Mouse (Mus musculus) monocyte, adult 59 days (primary cell): ENCODE measurements around the gene Pold4. TPM values are rescaled to one million over a fixed set of nuclear protein-coding genes. Genes with fewer than 3 reads are reported as not detected.

ENCODE experiments used
- total RNA-seq, 2 experiments: library from RNA; stranded (reverse); gene quantifications; one replicate each; pipeline ENCODE4 v1.2.4; 2023

Gene Pold4
- 100 to 1,000 TPM; 108 to 115 TPM for total RNA-seq

DNA sequence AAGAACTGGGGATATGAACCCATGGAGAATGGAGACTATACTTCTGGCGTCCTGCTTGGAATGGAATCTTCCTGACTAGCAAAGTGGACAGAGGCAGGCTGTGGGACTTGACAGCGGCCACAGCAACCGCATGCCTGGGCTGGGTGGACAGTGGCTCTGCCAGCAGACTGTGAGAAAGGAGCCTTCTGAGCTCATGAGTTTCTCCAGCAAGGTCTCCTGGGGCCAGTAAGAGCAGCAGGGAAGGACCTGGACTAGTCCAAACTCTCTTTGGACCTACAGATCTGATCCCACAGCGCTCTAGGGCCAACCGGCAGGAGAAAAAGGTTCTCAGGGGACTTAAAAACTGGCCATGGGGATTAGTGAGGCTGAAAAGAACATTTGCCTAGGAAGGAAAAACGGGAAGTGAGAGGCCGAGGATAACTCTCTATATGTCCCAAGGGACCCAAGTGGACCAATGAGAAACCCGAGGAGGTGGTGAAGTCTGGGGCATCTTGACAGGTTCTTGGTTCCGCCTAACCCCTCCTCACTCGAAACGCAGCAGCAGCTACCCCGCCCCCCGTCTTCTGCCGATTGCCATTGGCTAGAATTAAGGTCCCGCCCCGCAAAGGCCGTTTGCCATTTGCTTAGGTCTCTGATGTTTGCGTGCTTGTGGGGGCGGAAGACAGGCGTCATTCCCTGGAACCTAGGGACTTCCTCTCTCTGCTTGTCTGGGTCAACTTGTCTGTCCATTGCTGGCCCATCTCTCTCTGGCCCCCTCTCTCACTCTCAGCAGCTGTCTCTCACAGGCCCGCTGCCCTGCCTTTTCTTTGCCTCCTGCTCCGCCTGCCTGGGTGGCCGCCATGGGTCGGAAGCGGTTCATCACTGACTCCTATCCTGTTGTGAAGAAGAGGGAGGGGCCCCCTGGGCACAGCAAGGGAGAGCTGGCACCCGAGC lies at the start of gene Pold4:
TSS of gene Pold4 (plus strand) at position 647 of the 933 bp plus-strand sequence.

DNA sequence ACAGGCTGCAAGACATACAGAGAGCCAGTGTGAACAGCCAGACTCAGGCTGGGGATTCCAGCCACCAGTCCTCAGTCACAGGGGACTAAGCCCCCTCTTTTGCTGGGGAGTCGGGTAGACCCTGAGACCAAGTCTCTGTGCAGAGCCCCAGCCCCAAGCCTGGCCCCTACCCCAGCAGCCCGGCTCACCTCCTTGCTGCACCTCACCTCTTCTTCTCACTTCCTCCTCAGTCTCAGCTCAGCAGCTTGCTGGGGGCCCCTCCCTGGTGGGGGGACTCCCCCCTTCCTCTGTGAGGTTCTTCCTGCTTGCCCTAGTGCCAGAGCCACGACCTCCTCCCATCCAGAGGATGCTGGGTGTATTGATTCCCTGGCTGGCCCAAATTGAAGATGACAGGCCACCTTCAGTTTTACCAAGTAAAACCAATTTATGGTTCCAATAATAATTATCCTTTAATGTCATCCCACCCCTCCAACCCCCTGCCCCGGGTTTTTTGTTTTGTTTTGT lies 40.8 kb upstream of the Pold4 start, which contains the start of gene Tbc1d10c:
TSS of gene Tbc1d10c (minus strand) at position 454 of the 504 bp plus-strand sequence.

DNA sequence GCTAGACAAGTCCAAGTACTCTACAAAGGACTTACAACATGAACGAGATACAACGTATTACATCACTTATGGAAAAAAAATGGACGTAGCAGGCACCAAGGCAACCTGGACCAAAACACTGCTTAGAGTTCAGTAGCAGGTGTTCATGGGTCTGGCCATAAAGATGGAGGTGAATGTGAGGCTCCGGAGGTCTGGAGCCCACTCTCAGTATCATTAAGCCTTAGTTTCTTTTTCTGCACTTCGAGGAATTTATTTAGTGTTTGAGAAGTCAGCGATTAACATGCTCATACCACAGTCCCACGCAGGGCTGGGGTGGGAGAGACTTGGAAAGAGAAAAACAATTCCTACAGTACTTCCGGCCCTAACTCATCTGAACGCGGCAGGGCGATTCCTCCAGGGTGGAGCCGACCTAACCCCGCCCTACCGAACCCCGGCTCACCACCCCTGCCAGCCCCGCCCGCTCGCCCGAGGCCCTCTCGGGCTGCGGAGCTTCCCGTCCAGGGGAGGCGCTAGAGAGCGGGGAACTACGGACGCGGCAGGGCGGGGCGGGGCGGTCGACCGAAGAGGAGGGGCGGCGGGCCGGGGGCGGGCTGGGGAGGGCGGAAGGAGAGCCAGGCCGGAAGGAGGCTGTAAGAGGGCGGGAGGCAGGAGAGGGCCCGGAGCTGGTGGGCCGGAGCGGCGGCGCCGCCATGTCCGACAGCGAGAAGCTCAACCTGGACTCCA lies 40.0 kb upstream of the Pold4 start, which contains the start of gene Ppp1ca:
TSS of gene Ppp1ca (plus strand) at position 538 of the 723 bp plus-strand sequence.

DNA sequence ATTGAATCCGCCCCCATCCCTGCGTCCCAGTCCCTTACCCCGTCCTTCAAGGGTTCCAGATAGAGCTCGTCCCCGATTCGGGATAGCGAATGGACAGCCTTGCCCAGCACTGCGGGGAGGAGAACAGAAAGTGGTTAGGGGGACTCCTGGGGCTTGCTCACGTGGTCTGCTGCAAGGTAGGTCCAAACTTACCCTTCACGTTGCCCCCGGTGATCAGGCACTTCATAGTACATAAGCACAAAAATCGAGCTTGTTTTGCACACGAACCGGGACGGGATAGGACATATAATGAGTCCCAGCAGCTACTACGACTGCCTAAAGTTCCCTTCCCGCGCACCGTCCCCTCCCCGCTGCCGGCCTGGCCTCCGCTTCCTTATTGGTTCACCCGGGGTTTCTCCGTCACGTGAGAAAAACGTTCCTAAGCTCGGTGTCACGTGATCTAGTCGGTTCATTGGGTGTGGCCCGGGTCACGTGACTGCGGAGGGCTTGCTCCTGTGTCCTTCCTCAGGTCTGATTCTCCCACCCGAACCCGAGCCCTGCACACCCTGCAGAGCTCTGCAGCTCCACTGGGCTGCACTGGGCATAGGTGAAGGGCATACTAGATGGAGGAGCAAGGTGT lies 30.3 kb upstream of the Pold4 start, which contains the start of gene Rad9a:
TSS of gene Rad9a (minus strand) at position 372 of the 619 bp plus-strand sequence.

DNA sequence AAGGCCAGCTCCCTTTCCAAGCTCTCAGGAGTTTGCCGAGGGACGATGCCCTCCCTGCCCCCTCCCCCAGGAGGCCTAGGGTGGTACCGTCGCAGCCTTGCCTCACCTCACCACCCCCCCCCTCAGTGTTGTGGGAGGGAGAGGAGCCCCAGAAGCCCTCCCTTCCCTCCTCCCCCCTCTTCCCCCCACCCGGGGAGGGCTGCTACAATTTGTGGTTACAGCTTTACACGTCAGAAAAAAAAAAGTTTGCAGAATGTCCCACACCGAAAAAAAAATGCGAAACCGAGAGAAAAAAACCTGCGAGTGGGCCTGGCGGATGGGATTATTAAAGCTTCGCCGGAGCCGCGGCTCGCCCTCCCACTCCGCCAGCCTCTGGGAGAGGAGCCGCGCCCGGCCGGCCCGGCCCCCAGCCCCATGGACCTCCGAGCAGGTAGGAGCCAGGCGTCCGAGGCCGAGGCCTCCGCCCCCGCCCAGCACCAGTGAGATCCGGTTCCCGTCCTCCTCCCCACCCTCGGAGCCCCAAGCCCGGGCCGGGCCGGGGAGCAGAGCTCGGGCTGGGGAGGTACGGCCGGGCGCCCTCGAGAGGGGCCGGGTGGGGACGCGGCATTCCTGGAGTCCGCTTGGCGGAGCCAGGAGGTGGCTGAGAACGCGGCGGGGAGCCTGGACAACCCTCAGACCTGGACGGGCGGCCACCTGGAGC lies 17.5 kb upstream of the Pold4 start, which contains the start of the genes Clcf1 and AC109138.7:
TSS of gene Clcf1 (plus strand) at position 168 of the 700 bp plus-strand sequence.
TSS of gene AC109138.7 (plus strand) at position 287 of the 700 bp plus-strand sequence.

DNA sequence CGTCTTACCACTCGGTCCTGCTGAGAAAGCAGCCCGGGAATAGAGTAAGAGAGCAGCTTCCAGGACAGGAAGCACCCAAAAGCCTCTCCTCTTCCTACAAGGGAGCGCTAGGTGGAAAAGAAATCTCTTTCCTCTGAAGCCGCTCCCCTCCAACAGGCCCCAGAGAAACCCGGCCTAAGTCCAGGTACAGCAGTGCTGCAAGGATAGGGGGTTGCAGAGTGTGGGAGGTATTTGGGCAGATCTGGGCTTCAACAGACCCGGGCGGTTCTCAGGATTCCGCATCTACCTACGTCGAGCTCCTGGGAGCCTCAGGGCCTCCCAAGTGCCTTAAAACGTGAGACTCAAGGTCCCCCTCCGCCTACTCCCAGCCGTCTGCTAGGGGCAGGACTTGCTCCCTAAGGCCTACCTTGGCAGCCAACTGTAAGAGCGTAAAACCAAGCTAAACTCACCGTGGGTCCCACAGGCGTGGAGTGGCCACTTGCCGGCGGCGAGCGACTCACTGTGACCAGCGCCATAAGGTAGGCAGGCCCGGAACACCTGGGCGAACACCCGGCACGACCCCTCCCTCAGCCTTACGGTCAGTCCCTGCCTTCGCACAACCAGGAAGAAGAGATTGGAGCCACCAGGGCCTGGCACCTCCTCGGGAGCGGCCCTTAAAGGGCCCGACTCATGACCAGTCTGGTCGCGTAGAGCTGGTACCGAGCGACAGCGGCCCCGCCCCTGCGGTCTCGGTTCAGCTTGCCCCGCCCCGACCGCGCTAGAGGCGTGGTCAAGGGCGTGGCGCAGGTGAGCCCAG lies 37.1 kb downstream of the Pold4 start, which contains the start of gene Ssh3:
TSS of gene Ssh3 (minus strand) at position 615 of the 796 bp plus-strand sequence.

DNA sequence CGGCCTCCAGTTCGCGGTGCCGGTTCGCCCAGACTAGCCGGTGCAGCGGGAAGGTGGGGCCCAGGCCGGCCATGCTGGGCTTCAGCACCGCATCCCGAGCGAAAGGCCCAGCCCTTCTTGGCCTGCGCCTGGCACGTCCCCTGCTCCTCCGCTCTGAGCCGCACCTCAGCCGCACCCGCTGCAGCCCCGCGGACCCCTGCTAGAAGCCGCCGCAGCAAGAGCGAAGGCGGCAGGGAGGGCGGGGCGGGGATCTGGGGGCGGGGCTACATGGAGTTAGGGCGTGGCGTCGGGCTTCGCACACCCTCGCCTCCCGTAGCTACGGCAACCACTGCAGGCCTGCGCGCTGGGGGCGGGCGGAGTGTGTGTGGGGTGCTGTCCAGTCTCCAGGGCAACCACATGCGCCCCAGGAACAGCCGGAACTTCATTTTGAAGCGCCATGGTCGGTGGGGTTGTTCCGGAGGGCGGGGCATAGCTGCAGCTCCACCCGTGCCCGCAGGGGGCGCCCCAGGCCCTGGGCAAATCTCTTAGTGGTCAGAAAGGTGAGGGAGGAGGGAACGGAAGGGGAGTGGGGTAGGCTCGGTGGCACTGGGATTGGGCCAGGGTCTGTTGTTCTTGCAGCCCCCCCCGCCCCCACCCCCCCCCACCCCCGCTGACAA lies 51.3 kb downstream of the Pold4 start, which contains the start of gene Ankrd13d:
TSS of gene Ankrd13d (minus strand) at position 240 of the 656 bp plus-strand sequence.

Other genes starting within 250 kb of the Pold4 start
- gene Acy3, start 245.3 kb upstream of the Pold4 start, total RNA-seq, result not detected
- not detected for gene Tbx10, start 239.1 kb upstream of the Pold4 start, total RNA-seq
- 10 to 100 TPM in 1 of 2 experiments, 1 to 10 TPM in 1; 8.0 to 14.1 TPM for gene Nudt8, start 231.3 kb upstream of the Pold4 start, total RNA-seq
- gene Gm49405, start 231.3 kb upstream of the Pold4 start, total RNA-seq, result 1 to 10 TPM; 1.5 to 1.6 TPM
- gene Doc2g, start 228.6 kb upstream of the Pold4 start, total RNA-seq, result 1 to 10 TPM; 2.5 to 4.8 TPM
- 10 to 100 TPM; 58.0 to 65.5 TPM for gene Ndufv1, start 219.1 kb upstream of the Pold4 start, total RNA-seq
- gene Gstp1, start 193.9 kb upstream of the Pold4 start, total RNA-seq, result 100 to 1,000 TPM; 150 to 173 TPM
- 10 to 100 TPM; 15.3 to 58.8 TPM for gene Gstp2, start 185.9 kb upstream of the Pold4 start, total RNA-seq
- gene Gstp3, start 172.3 kb upstream of the Pold4 start, total RNA-seq, result 1 to 10 TPM; 6.8 to 7.6 TPM
- not detected for gene Cabp2, start 150.3 kb upstream of the Pold4 start, total RNA-seq
- gene Cdk2ap2, start 134.7 kb upstream of the Pold4 start, total RNA-seq, result 100 to 1,000 TPM; 250 to 306 TPM
- 100 to 1,000 TPM; 399 to 422 TPM for gene Pitpnm1, start 131.9 kb upstream of the Pold4 start, total RNA-seq
- gene Aip, start 106.0 kb upstream of the Pold4 start, total RNA-seq, result 100 to 1,000 TPM; 105 to 131 TPM
- gene Gpr152, start 92.1 kb upstream of the Pold4 start, total RNA-seq, result under 1 TPM; 0.31 to 0.43 TPM
- 10 to 100 TPM in 1 of 2 experiments, 1 to 10 TPM in 1; 5.6 to 10.1 TPM for gene Cabp4, start 87.9 kb upstream of the Pold4 start, total RNA-seq
- 100 to 1,000 TPM; 435 to 477 TPM for gene Coro1b, start 83.3 kb upstream of the Pold4 start, total RNA-seq
- gene Ptprcap, start 78.3 kb upstream of the Pold4 start, total RNA-seq, result 10 to 100 TPM; 13.1 to 17.2 TPM
- gene Rps6kb2, start 68.5 kb upstream of the Pold4 start, total RNA-seq, result 10 to 100 TPM; 41.7 to 47.8 TPM
- 1 to 10 TPM; 5.7 to 6.3 TPM for gene Carns1, start 56.4 kb upstream of the Pold4 start, total RNA-seq
- gene Tbc1d10c, start 40.6 kb upstream of the Pold4 start, total RNA-seq, result 10 to 100 TPM; 29.8 to 31.7 TPM
- gene Ppp1ca, start 39.8 kb upstream of the Pold4 start, total RNA-seq, result 100 to 1,000 TPM; 360 to 389 TPM
- 10 to 100 TPM; 32.7 to 35.4 TPM for gene Rad9a, start 30.2 kb upstream of the Pold4 start, total RNA-seq
- gene Clcf1, start 17.7 kb upstream of the Pold4 start, total RNA-seq, result 10 to 100 TPM; 29.0 to 34.8 TPM
- not detected for gene AC109138.7, start 17.5 kb upstream of the Pold4 start, total RNA-seq
- gene Ssh3, start 37.3 kb downstream of the Pold4 start, total RNA-seq, result 10 to 100 TPM; 50.8 to 51.4 TPM
- gene Ankrd13d, start 51.2 kb downstream of the Pold4 start, total RNA-seq, result 10 to 100 TPM; 18.4 to 19.2 TPM
- gene Grk2, start 74.3 kb downstream of the Pold4 start, total RNA-seq, result 100 to 1,000 TPM; 425 to 438 TPM
- 100 to 1,000 TPM; 128 to 130 TPM for gene Kdm2a, start 166.4 kb downstream of the Pold4 start, total RNA-seq
- gene Rhod, start 207.5 kb downstream of the Pold4 start, total RNA-seq, result under 1 TPM in 1 of 2 experiments, not detected in 1; 0.42 TPM
- not detected for gene Syt12, start 245.5 kb downstream of the Pold4 start, total RNA-seq